Mouse (Mus musculus) kidney, embryonic 16.5 days (tissue): ENCODE results near the gene 1110025L11Rik. TPM values are rescaled to one million over a fixed set of nuclear protein-coding genes. Genes with fewer than 3 reads are reported as not detected.
"Not testable (repeated sequence)": the region's sequence is repeated elsewhere in the genome, so short reads cannot be mapped to it uniquely, and the experiment has no call there.

Experiments used
- ATAC-seq: fragments of 200-750 bp; cut with Nextera tagmentation; 2 replicates; pipeline ENCODE4 v1.8.0; 2017; ENCODE audit warnings: moderate TSS enrichment; ENCODE audit not compliant: low FRiP score, low TSS enrichment
- H3K27ac ChIP-seq: fragments of 300-500 bp; sonication (generic); 2 replicates; pipeline ENCODE4 v1.5.1; 2014; ENCODE audit warnings: low read length
- H3K27me3 ChIP-seq: fragments of 300-500 bp; sonication (generic); 2 replicates; pipeline ENCODE4 v1.6.1; 2014; ENCODE audit warnings: low read length, control low read depth, mixed read lengths; ENCODE audit not compliant: insufficient read depth
- H3K36me3 ChIP-seq: fragments of 300-500 bp; sonication (generic); 2 replicates; pipeline ENCODE4 v1.6.1; 2014; ENCODE audit warnings: low read length, control low read depth, mixed read lengths; ENCODE audit not compliant: insufficient read depth
- H3K4me1 ChIP-seq: fragments of 300-500 bp; sonication (generic); 2 replicates; pipeline ENCODE4 v1.6.1; 2014; ENCODE audit warnings: low read length, control low read depth, mixed read lengths; ENCODE audit not compliant: insufficient read depth
- H3K4me2 ChIP-seq: fragments of 300-500 bp; sonication (generic); replicated peaks from 2 replicates; pipeline ENCODE4 v1.6.1; 2014; ENCODE audit warnings: low read depth, low read length
- H3K4me3 ChIP-seq: fragments of 300-500 bp; sonication (generic); 2 replicates; pipeline ENCODE4 v1.5.1; 2014; ENCODE audit warnings: mild to moderate bottlenecking, low read length
- H3K9ac ChIP-seq: fragments of 300-500 bp; sonication (generic); replicated peaks from 2 replicates; pipeline ENCODE4 v1.6.1; 2014; ENCODE audit warnings: low read length
- H3K9me3 ChIP-seq: fragments of 300-500 bp; sonication (generic); 2 replicates; pipeline ENCODE4 v1.6.1; 2016; ENCODE audit warnings: low read length, control low read depth
- WGBS: fragments of 180-500 bp; shearing (Covaris S2); extraction: QIAGEN DNeasy Blood & Tissue Kit; methylation state at CpG from one replicate; pipeline ENCODE4 v1.1.7; 2014; 5-methylcytosine and 5-hydroxymethylcytosine counted together
- polyA plus RNA-seq: library from polyadenylated mRNA; unstranded; fragments of >200 nt; fragmentation: Nextera tagmentation; extraction: Ambion mirVana; gene quantifications from 2 replicates; pipeline ENCODE4 v1.2.1, GENCODE M21; 2015

1110025L11Rik gene
- polyA plus RNA-seq: not detected in 2 replicates

DNA sequence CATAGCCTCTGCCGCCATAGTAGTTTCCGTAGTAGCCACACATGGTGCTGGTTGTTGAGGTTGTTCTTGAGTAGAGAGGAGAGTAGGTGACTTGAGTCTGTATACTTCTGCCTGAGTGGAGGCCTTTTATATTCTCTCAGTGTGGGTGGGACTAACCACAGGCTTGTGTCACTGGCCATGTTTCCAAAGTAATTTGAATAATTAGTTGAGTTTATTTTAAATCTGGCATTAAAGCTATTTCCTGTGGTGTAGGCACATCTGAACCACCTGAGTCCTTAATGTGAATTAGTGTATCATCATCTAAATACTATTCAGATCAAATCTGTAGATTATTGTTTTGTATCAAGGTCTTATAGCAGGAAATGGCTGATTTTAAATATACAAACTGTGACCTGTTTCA is at the start of gene 1110025L11Rik:
TSS of gene 1110025L11Rik (minus strand) at position 101 of the 400 bp plus-strand sequence.
- not testable (repeated sequence) for ATAC-seq, H3K4me3 ChIP-seq, H3K4me1 ChIP-seq, H3K4me2 ChIP-seq, H3K9me3 ChIP-seq, H3K27me3 ChIP-seq, H3K9ac ChIP-seq, H3K36me3 ChIP-seq, H3K27ac ChIP-seq
- no CpG with 5 or more reads among the region's 2 CpGs for WGBS

DNA sequence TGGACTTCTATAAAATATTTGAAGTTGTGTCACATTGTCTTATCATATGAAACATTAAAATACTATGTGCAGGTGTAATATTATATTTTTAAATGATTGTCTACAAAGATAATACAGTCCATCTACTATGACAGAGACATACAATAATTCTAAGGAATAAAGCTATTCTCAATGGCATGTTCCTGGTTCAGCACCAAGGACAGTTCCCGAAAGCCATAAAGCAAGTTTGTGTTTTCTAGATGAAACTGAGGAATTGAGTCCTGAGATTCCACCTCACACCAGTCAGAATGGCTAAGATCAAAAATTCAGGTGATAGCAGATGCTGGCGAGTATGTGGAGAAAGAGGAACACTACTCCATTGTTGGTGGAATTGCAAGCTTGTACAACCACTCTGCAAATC is 7.2 kb upstream of the 1110025L11Rik start:
- 54% methylated on average over 2 of the region's 2 CpGs for WGBS
- not testable (repeated sequence) for ATAC-seq

DNA sequence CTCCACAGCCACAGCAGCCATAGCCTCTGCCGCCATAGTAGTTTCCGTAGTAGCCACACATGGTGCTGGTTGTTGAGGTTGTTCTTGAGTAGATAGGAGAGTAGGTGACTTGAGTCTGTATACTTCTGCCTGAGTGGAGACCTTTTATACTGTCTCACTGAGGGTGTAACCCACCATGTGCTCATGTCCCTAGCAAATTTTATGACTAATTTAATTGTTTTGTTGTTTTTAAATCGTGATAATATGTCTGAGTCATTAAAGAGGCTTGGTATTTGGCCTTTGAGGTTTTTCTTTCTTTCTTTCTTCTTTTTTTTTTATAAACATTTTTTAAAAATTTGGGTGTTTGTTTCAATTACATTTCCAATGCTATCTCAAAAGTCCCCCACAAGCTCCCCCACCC is 16.0 kb downstream of the 1110025L11Rik start, which contains the start of gene Krtap6-5:
TSS of gene Krtap6-5 (minus strand) at position 101 of the 400 bp plus-strand sequence.
- Histone ChIP-seq H3K9me3 (no peaks in the 10 kb centered on the region), H3K4me1 (no peaks in the 10 kb centered on the region), H3K27me3 (no peaks in the 10 kb centered on the region), H3K4me3 (no peak within 1 kb of the TSS), H3K27ac (no peak within 1 kb of the TSS), H3K4me2 (no peak within 1 kb of the TSS), H3K9ac (no peak within 1 kb of the TSS), H3K36me3 (no peaks in the 10 kb centered on the region)
- no peak for ATAC-seq
- WGBS: 79% methylated on average over 3 of the region's 3 CpGs

More for the DNA sequence above, 7.2 kb upstream of the 1110025L11Rik start:
- H3K27ac ChIP-seq, H3K9ac ChIP-seq, H3K4me1 ChIP-seq, H3K4me2 ChIP-seq, H3K9me3 ChIP-seq, H3K36me3 ChIP-seq, H3K27me3 ChIP-seq, H3K4me3 ChIP-seq: not testable (repeated sequence)

DNA sequence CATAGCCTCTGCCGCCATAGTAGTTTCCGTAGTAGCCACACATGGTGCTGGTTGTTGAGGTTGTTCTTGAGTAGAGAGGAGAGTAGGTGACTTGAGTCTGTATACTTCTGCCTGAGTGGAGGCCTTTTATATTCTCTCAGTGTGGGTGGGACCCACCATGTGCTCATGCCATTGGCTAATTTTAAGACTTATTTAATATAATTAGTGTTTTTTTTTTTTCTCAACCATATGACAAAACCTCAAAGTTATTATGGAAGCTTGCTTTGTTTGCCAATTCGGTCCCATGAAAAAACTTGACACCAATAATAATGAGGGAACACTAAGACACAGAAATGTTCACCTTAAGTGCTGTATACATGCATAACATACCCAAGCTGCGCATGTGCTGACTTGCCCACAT is 22.4 kb downstream of the 1110025L11Rik start, which contains the start of gene Gm10228:
TSS of gene Gm10228 (minus strand) at position 101 of the 400 bp plus-strand sequence.
- not testable (repeated sequence) for ATAC-seq, H3K36me3 ChIP-seq, H3K9me3 ChIP-seq, H3K27me3 ChIP-seq, H3K4me2 ChIP-seq, H3K9ac ChIP-seq, H3K27ac ChIP-seq, H3K4me3 ChIP-seq, H3K4me1 ChIP-seq
- 93% methylated on average over 2 of the region's 4 CpGs for WGBS

- not testable (repeated sequence) for H3K9ac ChIP-seq, ATAC-seq, H3K4me1 ChIP-seq, H3K36me3 ChIP-seq, H3K27ac ChIP-seq, H3K4me2 ChIP-seq, H3K27me3 ChIP-seq, H3K9me3 ChIP-seq, H3K4me3 ChIP-seq
- WGBS: 92% methylated on average over 3 of the region's 3 CpGs
Observed at GRCm38 (mm10) chr16:89031399-89031798, 32.4 kb downstream of the 1110025L11Rik start, which contains the start of gene Krtap6-1. Krtap6-1 (plus strand) TSS chr16:89031699.

GRCm38 (mm10) chr16:89014984-89015383 is 48.8 kb downstream of the 1110025L11Rik start, which contains the start of gene Gm10229:
Gm10229 (plus strand) TSS chr16:89015284.
- H3K4me2 ChIP-seq, H3K27ac ChIP-seq, H3K9me3 ChIP-seq, H3K4me3 ChIP-seq, H3K4me1 ChIP-seq, H3K36me3 ChIP-seq, H3K27me3 ChIP-seq, H3K9ac ChIP-seq, ATAC-seq: not testable (repeated sequence)
- 89% methylated on average over 1 of the region's 3 CpGs for WGBS

- Histone ChIP-seq H3K9me3 (no peaks in the 10 kb centered on the region), H3K9ac (no peak overlapping the region), H3K36me3 (no peaks in the 10 kb centered on the region), H3K4me3 (no peak overlapping the region), H3K4me2 (no peak overlapping the region), H3K27ac (no peak overlapping the region), H3K27me3 (no peaks in the 10 kb centered on the region), H3K4me1 (no peaks in the 10 kb centered on the region)
- no peak for ATAC-seq
- WGBS: 98% methylated on average over 3 of the region's 3 CpGs
Observed at GRCm38 (mm10) chr16:89013973-89014372, 49.8 kb downstream of the 1110025L11Rik start.

Other genes with a start within 250 kb of the 1110025L11Rik start
- gene Krtap15, start 243.8 kb downstream of the 1110025L11Rik start, polyA plus RNA-seq: not detected in 2 replicates
- not detected in 2 replicates for gene Krtap14, start 237.9 kb downstream of the 1110025L11Rik start, polyA plus RNA-seq
- not detected in 2 replicates for gene Krtap19-1, start 194.6 kb downstream of the 1110025L11Rik start, polyA plus RNA-seq
- gene Krtap19-2, start 189.7 kb downstream of the 1110025L11Rik start, polyA plus RNA-seq: not detected in 2 replicates
- gene Krtap19-3, start 186.0 kb downstream of the 1110025L11Rik start, polyA plus RNA-seq: not detected in 2 replicates
- gene Krtap19-4, start 178.9 kb downstream of the 1110025L11Rik start, polyA plus RNA-seq: not detected in 2 replicates
- gene Krtap19-5, start 167.5 kb downstream of the 1110025L11Rik start, polyA plus RNA-seq: not detected in 2 replicates
- gene Krtap19-9b, start 131.7 kb downstream of the 1110025L11Rik start, polyA plus RNA-seq: not detected in 2 replicates
- gene Krtap16-3, start 101.1 kb downstream of the 1110025L11Rik start, polyA plus RNA-seq: not detected in 2 replicates
- gene Krtap22-2, start 53.2 kb downstream of the 1110025L11Rik start, polyA plus RNA-seq: not detected in 2 replicates
- not detected in 2 replicates for gene Gm10229, start 48.7 kb downstream of the 1110025L11Rik start, polyA plus RNA-seq
- gene Krtap6-1, start 32.3 kb downstream of the 1110025L11Rik start, polyA plus RNA-seq: not detected in 2 replicates
- gene Gm10228, start 22.5 kb downstream of the 1110025L11Rik start, polyA plus RNA-seq: not detected in 2 replicates
- gene Krtap6-5, start 16.1 kb downstream of the 1110025L11Rik start, polyA plus RNA-seq: not detected in 2 replicates
- gene Krtap6-3, start 20.0 kb upstream of the 1110025L11Rik start, polyA plus RNA-seq: not detected in 2 replicates
- not detected in 2 replicates for gene Gm6358, start 76.8 kb upstream of the 1110025L11Rik start, polyA plus RNA-seq
- gene Gm10061, start 87.1 kb upstream of the 1110025L11Rik start, polyA plus RNA-seq: not detected in 2 replicates
- gene Gm9789, start 94.0 kb upstream of the 1110025L11Rik start, polyA plus RNA-seq: not detected in 2 replicates
- not detected in 2 replicates for gene Gm7735, start 105.5 kb upstream of the 1110025L11Rik start, polyA plus RNA-seq
- not detected in 2 replicates for gene 1110057P08Rik, start 110.7 kb upstream of the 1110025L11Rik start, polyA plus RNA-seq
- gene Krtap20-2, start 141.9 kb upstream of the 1110025L11Rik start, polyA plus RNA-seq: not detected in 2 replicates